Mouse (Mus musculus): Measurements from ENCODE around the gene Zscan2. TPM values are rescaled to one million over a fixed set of nuclear protein-coding genes. Genes with fewer than 3 reads are reported as not detected.
A peak's percentile ranks its signal among the peaks of the same experiment; 100 is the strongest.

The Zscan2 gene
- polyA plus RNA-seq, 1 experiment from 2014 or later, result 2.5 TPM

DNA sequence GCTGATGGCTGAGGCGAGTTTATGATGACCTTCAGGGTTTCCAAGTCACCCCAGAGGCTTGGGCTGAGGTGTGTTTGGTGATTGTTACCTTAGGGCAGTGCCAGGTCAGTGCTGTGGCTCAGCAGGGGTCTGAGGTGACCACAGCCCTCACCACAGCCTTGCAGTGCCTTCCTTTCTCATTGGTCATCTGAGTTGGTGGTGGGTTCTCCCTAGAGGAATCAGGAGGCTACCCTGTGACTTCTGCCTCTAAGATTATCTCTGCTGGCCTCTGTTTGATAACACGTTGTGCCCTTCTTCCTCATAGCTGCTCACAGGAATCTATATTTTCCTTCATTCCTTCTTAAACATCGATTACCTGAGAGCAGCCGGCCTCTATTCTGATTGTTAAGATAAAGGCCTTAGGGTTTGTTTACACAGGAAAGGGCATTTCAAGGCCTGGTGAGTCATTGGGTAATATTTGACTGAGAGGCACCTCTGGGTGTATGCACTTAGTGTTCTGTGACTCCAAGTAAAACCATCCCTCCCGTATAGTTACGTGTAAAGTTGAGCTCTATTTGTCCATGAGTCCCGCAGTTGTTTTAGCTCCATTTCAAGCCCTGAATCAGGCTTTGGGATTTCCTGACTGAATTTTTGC is 5.9 kb downstream of the Zscan2 start:
- no peak for DNase-seq (ENCODE audit: low spot score)
- H3K4me3 ChIP-seq, result no peak overlapping the region
- no peaks in the 10 kb centered on the region for H3K9me3 ChIP-seq
- H3K27me3 ChIP-seq (ENCODE audit: insufficient read depth, poor library complexity, severe bottlenecking), result no peaks in the 10 kb centered on the region
- peaks cover 81% of the 10 kb centered on the region for H3K36me3 ChIP-seq
- peak overlapping the region; percentile 32; the same call in 1 of the 2 replicates for H3K27ac ChIP-seq
- 64% methylated on average over 7 of the region's 7 CpGs for WGBS
- peaks cover 22% of the 10 kb centered on the region for H3K4me1 ChIP-seq

DNA sequence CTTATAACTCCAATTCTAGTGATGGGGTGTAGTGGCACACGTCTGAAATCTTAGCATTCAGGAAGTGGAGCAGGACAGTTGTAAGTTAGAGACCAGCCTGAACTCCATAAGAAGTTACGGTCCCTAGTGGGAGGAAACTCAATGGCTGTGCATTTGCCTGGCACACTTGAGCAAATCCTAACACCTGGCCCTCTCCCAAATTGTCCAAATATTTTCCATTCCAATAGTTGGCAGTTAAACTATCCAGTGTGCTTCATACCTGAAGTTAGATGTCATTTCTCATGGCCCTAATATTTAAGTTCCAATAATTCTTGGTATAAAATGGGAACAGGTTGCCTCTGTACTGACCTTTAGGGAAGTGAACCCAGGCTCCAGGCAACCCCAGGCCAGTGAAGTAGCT is 8.0 kb downstream of the Zscan2 start:
- no peak overlapping the region for H3K4me3 ChIP-seq
- H3K27me3 ChIP-seq (ENCODE audit: insufficient read depth, poor library complexity, severe bottlenecking), result 0 out of 2 replicates have a peak, but pooled peaks cover under 1% of the 10 kb centered on the region
- peaks cover 90% of the 10 kb centered on the region for H3K36me3 ChIP-seq
- no peaks in the 10 kb centered on the region for H3K9me3 ChIP-seq
- peaks cover 12% of the 10 kb centered on the region for H3K4me1 ChIP-seq
- DNase-seq (ENCODE audit: low spot score), result no peak
- no peak overlapping the region for H3K27ac ChIP-seq
- 88% methylated on average over 2 of the region's 2 CpGs for WGBS

DNA sequence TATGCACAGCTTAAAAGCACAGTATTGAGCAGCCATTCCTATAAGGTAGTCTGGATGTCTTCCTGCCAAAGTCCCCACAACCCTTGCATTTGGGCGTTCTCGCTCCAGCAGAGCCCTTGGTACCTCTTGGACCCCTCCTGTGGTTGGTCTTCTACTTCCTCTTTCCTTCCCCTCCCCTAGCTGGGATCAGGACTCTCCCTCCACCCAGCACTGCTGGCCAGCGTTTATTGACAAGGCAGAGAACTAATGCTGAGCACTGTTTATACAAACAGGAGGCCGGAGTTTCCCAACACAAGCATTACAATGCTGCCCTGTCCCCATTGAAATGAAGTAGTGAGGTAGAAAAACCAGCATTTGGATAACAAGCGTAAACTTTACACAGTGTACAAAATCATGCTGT is 12.3 kb downstream of the Zscan2 start:
- DNase-seq (ENCODE audit: low spot score), result no peak
- WGBS, result 81% methylated on average over 5 of the region's 5 CpGs
- peaks cover 94% of the 10 kb centered on the region for H3K36me3 ChIP-seq
- no peak overlapping the region for H3K27ac ChIP-seq
- H3K4me1 ChIP-seq, result peaks cover 9% of the 10 kb centered on the region; the same call in 1 of the 2 replicates
- peaks cover 28% of the 10 kb centered on the region for H3K27me3 ChIP-seq (ENCODE audit: insufficient read depth, poor library complexity, severe bottlenecking)
- H3K9me3 ChIP-seq, result no peaks in the 10 kb centered on the region
- H3K4me3 ChIP-seq, result no peak overlapping the region

DNA sequence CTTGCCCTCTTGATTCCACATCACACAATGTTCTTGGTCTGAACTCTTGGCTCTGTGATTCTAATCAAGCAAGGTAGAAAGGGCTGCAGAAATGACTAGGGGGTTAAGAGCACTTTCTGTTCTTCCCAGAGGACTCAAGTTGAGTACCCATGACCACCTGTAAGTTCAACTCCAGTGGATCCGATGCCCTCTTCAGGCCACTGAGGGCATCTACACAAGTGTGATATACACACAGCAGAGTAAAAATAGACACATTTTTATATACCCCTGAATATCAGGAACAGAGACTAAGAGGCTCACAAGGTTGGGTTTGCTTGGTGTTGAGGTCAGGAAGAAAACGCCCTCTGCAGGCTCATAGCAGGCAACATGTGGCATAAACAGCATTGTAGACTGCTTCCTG is 12.9 kb downstream of the Zscan2 start:
- H3K9me3 ChIP-seq, result no peaks in the 10 kb centered on the region
- peaks cover 9% of the 10 kb centered on the region; the same call in 1 of the 2 replicates for H3K4me1 ChIP-seq
- no peak for DNase-seq (ENCODE audit: low spot score)
- peaks cover 28% of the 10 kb centered on the region for H3K27me3 ChIP-seq (ENCODE audit: insufficient read depth, poor library complexity, severe bottlenecking)
- no peak overlapping the region for H3K4me3 ChIP-seq
- H3K36me3 ChIP-seq, result peaks cover 90% of the 10 kb centered on the region
- no peak overlapping the region for H3K27ac ChIP-seq
- 89% methylated on average over 2 of the region's 2 CpGs for WGBS

GRCm38 (mm10) chr7:80875727-80876126 is 15.0 kb downstream of the Zscan2 start:
- H3K27me3 ChIP-seq (ENCODE audit: insufficient read depth, poor library complexity, severe bottlenecking), result peaks cover 28% of the 10 kb centered on the region
- no peak for DNase-seq (ENCODE audit: low spot score)
- H3K4me1 ChIP-seq, result peaks cover 9% of the 10 kb centered on the region; the same call in 1 of the 2 replicates
- peaks cover 69% of the 10 kb centered on the region for H3K36me3 ChIP-seq
- 42% methylated on average over 37 of the region's 37 CpGs for WGBS
- no peak overlapping the region for H3K27ac ChIP-seq
- no peaks in the 10 kb centered on the region for H3K9me3 ChIP-seq
- no peak overlapping the region for H3K4me3 ChIP-seq

- Histone ChIP-seq H3K27ac (peak overlapping the region; percentile 16; the same call in 1 of the 2 replicates), H3K4me1 (peaks cover 9% of the 10 kb centered on the region; the same call in 1 of the 2 replicates), H3K9me3 (no peaks in the 10 kb centered on the region), H3K27me3 (ENCODE audit: insufficient read depth, poor library complexity, severe bottlenecking) (no peaks in the 10 kb centered on the region), H3K4me3 (peak overlapping the region; percentile 35), H3K36me3 (peaks cover 2% of the 10 kb centered on the region; the same call in 1 of the 2 replicates)
- 24% methylated on average over 14 of the region's 14 CpGs for WGBS
- no peak for DNase-seq (ENCODE audit: low spot score)
These were observed 22.2 kb downstream of the Zscan2 start for GRCm38 (mm10) chr7:80882830-80883505.

DNA sequence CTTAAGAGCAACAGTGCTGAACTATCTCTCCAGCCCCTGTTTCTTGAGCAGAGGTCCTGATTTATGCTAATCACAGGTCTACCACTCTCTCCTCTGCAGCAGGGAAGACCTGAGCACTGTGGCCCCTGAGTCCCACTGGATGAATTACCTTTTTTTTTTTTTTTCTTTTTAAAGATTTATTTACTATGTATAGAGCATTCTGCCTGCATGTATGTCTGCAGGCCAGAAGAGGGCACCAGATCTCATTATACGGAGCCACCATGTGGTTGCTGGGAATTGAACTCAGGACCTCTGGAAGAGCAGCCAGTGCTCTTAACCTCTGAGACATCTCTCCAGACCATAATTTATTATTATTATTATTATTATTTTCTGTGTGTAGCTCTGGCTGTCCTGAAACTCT is 24.9 kb downstream of the Zscan2 start:
- WGBS, result 30% methylated on average over 1 of the region's 1 CpGs
- no peak for DNase-seq (ENCODE audit: low spot score)
- Histone ChIP-seq H3K27me3 (ENCODE audit: insufficient read depth, poor library complexity, severe bottlenecking) (no peaks in the 10 kb centered on the region), H3K36me3 (peaks cover 15% of the 10 kb centered on the region), H3K9me3 (no peaks in the 10 kb centered on the region), H3K27ac (no peak overlapping the region), H3K4me1 (peaks cover 26% of the 10 kb centered on the region), H3K4me3 (no peak overlapping the region)

DNA sequence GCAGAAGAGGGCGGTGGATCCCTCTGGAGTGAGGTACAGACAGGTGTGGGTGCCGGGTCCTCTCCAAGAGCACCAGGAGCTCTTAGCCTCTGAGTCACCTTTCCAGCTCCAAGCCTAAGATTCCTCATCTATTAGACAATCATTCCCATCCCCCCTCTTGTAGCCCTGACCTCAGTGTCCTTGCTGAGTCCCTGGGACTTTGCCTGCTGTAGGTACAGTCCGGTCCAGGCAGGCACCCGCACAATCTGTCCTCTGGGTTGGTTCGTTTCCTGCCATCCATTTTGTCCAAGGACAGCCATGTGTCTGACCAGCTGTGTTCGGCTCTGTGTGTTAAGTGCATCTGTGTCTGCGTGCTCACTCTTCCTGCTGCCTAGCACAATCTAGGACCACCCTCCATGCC is 27.9 kb downstream of the Zscan2 start:
- no peak overlapping the region for H3K4me3 ChIP-seq
- DNase-seq (ENCODE audit: low spot score), result no peak
- no peaks in the 10 kb centered on the region for H3K9me3 ChIP-seq
- peak overlapping the region; percentile 78 for H3K27ac ChIP-seq
- H3K27me3 ChIP-seq (ENCODE audit: insufficient read depth, poor library complexity, severe bottlenecking), result no peaks in the 10 kb centered on the region
- H3K4me1 ChIP-seq, result peaks cover 20% of the 10 kb centered on the region
- H3K36me3 ChIP-seq, result peaks cover 44% of the 10 kb centered on the region
- WGBS, result 67% methylated on average over 7 of the region's 7 CpGs

DNA sequence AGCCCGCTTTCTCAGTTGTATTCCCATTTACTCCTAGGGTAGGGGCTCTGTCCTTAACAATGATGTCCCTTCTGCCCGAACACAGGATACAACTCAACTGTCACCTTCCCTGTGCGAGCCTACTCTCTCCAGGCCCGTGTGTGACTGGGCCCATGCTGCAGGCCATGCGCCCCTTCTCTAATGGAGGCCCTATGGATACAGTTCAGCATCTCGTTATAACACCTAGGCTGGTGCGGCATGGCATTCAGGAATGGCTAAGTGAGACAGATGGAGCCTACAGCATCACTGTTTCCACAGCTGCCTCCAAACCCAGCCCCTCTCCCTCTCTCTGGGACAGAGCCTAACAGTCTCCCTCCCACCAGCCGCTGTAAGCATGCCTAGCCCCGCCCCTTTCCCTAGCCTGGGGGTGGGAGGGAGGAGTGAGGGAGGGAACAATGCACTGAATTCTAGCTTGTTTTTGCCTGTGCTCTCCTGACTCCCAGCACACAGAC is 28.3 kb downstream of the Zscan2 start:
- H3K36me3 ChIP-seq, result peaks cover 49% of the 10 kb centered on the region
- 47% methylated on average over 9 of the region's 9 CpGs for WGBS
- peak overlapping the region; percentile 78 for H3K27ac ChIP-seq

GRCm38 (mm10) chr7:80889841-80890241 is 29.1 kb downstream of the Zscan2 start:
- no peaks in the 10 kb centered on the region for H3K27me3 ChIP-seq (ENCODE audit: insufficient read depth, poor library complexity, severe bottlenecking)
- DNase-seq (ENCODE audit: low spot score), result no peak
- peaks cover 24% of the 10 kb centered on the region for H3K4me1 ChIP-seq
- no peak overlapping the region for H3K4me3 ChIP-seq
- WGBS, result 73% methylated on average over 13 of the region's 13 CpGs
- peak overlapping the region; percentile 78; the same call in 1 of the 2 replicates for H3K27ac ChIP-seq
- H3K9me3 ChIP-seq, result no peaks in the 10 kb centered on the region
- peaks cover 56% of the 10 kb centered on the region for H3K36me3 ChIP-seq

More for the DNA sequence above, 28.3 kb downstream of the Zscan2 start:
- Histone ChIP-seq H3K27me3 (ENCODE audit: insufficient read depth, poor library complexity, severe bottlenecking) (no peaks in the 10 kb centered on the region), H3K4me1 (peaks cover 24% of the 10 kb centered on the region), H3K4me3 (no peak overlapping the region), H3K9me3 (no peaks in the 10 kb centered on the region)
- DNase-seq (ENCODE audit: low spot score), result peak; percentile 82

GRCm38 (mm10) chr7:80893086-80893752 is 32.5 kb downstream of the Zscan2 start:
- Histone ChIP-seq H3K27ac (no peak overlapping the region; the same call in 1 of the 2 replicates), H3K27me3 (ENCODE audit: insufficient read depth, poor library complexity, severe bottlenecking) (no peaks in the 10 kb centered on the region), H3K9me3 (no peaks in the 10 kb centered on the region), H3K36me3 (peaks cover 88% of the 10 kb centered on the region), H3K4me1 (peaks cover 24% of the 10 kb centered on the region), H3K4me3 (no peak overlapping the region)
- no peak for DNase-seq (ENCODE audit: low spot score)
- WGBS, result 91% methylated on average over 15 of the region's 15 CpGs

DNA sequence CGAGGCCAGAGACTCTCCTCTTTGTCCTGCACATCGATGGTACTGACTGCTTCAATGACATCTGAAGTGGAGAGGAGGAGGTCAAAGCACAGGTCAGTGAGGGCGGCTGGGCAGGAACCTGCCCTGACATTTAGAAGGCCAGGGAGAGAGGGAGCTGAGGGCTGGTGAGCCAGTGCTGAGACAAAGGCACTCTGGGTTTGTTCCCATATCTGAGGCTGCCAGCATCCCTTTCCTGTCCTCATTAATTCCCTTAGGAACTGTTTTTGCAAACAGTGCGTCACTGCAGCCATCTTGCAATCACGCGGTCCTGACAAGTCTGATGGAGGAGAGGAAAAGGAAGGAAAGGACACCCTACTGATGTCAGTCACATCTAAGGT is 33.0 kb downstream of the Zscan2 start:
- Histone ChIP-seq H3K4me1 (peaks cover 20% of the 10 kb centered on the region), H3K27me3 (ENCODE audit: insufficient read depth, poor library complexity, severe bottlenecking) (no peaks in the 10 kb centered on the region), H3K27ac (no peak overlapping the region), H3K4me3 (no peak overlapping the region), H3K36me3 (peaks cover 86% of the 10 kb centered on the region), H3K9me3 (no peaks in the 10 kb centered on the region)
- WGBS, result 66% methylated on average over 6 of the region's 6 CpGs
- DNase-seq (ENCODE audit: low spot score), result no peak

GRCm38 (mm10) chr7:80894196-80894595 is 33.5 kb downstream of the Zscan2 start:
- Histone ChIP-seq H3K27ac (no peak overlapping the region), H3K27me3 (ENCODE audit: insufficient read depth, poor library complexity, severe bottlenecking) (no peaks in the 10 kb centered on the region), H3K36me3 (peaks cover 86% of the 10 kb centered on the region), H3K9me3 (no peaks in the 10 kb centered on the region), H3K4me3 (no peak overlapping the region), H3K4me1 (peaks cover 16% of the 10 kb centered on the region)
- DNase-seq (ENCODE audit: low spot score), result no peak
- WGBS, result 83% methylated on average over 7 of the region's 7 CpGs

All from heart, embryonic 10.5 days (tissue).